Mouse (Mus musculus): ENCODE results near the gene Gpr101.

Gpr101 gene

DNA sequence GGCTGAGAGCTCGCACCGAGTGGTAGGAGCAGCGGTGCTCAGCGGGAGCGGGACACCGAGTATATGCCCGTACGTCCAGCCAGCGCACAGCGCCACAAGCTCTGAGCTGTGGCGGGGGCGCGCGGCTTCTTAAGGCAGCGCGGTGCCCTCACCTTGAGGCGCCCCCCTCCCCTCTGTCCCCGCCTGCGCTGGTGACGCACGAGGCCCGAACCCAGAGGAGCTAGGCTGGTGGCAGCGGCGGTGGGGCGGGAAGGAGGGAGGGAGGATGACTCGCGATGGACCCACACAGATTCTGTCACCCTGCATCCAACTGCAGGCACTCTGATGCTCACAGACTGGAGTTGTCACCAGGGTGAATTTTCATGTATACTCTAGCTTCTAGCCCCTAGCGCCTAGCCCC is at the start of gene Gpr101:
TSS of gene Gpr101 (minus strand) at position 124 of the 400 bp plus-strand sequence.
- DNase-seq: no peak

DNA sequence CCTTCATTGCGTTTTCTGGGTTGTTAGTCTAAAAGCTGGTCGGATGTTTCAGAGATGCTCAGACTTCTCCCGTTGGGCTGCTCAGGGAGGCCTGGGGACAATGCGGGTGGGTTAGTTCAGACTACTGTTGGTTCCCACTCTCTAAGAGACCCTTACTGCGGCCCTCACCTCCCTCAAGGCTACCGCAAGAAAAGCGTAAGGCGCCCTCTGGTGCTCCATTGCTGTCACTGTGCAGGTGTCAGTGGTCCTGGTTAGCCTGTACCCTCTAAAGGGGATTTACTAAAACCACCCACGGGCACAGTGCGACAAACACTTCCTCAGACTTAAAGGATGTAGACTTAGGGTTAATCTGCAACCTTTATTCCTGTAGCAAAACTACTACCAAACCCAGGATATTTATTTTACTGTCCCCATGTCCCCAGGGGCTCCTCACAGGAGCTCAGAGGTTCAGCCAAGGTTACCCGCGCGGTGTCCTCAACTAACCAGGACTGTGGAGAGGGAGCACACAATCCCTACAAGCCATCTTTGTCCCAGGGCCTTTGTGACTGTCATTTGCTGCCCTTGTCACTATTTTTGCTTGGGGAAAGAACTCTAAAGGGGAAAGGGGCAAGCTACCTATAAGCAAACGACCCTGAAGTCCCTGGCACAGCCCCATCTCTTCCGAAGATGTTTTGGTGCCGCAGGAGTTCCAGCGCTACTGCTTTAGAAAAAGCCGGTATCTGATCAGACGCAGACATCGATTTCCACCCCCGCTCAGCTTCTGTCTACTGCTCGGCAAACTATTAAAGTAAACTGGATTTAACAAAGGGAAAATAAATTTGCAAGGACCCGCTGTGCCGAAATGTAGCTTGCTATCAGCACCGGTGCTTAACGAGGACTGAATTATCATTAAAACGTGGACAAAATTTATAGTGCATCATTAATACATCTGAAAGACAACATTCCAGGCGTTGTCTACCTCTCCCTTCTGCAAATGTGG is 17.8 kb upstream of the Gpr101 start:
- DNase-seq: no peak

DNA sequence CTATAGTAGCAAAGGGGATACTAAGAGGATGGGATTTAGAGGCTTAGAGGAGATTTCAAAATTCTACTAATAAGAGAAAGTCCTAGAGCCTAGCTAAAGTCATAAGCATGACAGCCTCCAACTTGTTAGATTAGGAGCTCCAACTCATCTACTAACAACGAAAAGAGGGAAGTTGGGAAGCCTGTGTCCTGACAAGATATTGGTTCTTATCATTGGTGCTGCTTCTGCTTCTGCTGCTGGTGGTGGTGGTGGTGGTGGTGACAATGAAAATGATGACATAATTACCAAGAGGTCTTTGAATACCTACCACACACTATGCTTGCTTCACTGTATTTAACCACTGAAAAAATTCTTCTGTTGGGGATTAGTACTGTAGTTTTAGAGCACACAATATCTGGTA is 2.7 kb upstream of the Gpr101 start:
- DNase-seq: no peak

Data from cerebellum, adult 11 months (tissue).